Mouse (Mus musculus) midbrain, postnatal 0 days (tissue): ENCODE results near the gene Tex48. TPM values are rescaled to one million over a fixed set of nuclear protein-coding genes. Genes with fewer than 3 reads are reported as not detected.

ENCODE experiments used
- ATAC-seq: fragments of 200-750 bp; cut with Nextera tagmentation; 2 replicates; pipeline ENCODE4 v1.8.0; 2017; ENCODE audit warnings: moderate number of reproducible peaks, mild to moderate bottlenecking, moderate TSS enrichment, moderate library complexity; ENCODE audit not compliant: low FRiP score
- DNase-seq: peaks from one replicate; pipeline ENCODE4 v3.0.0-alpha.2; 2015; ENCODE audit warnings: low spot score
- H3K27ac ChIP-seq: fragments of 300-500 bp; sonication (generic); 2 replicates; pipeline ENCODE4 v1.5.1; 2014; ENCODE audit warnings: low read depth, mild to moderate bottlenecking, low read length, mixed read lengths
- H3K27me3 ChIP-seq: fragments of 300-500 bp; sonication (generic); 2 replicates; pipeline ENCODE4 v1.6.1; 2014; ENCODE audit warnings: low read length, control low read depth, mixed read lengths; ENCODE audit not compliant: insufficient read depth
- H3K36me3 ChIP-seq: fragments of 300-500 bp; sonication (generic); 2 replicates; pipeline ENCODE4 v1.6.1; 2014; ENCODE audit warnings: low read length, control low read depth, mixed read lengths; ENCODE audit not compliant: insufficient read depth
- H3K4me1 ChIP-seq: fragments of 300-500 bp; sonication (generic); 2 replicates; pipeline ENCODE4 v1.6.1; 2014; ENCODE audit warnings: mild to moderate bottlenecking, control low read depth, antibody characterized with exemption, low read length, mixed read lengths; ENCODE audit not compliant: insufficient read depth
- H3K4me2 ChIP-seq: fragments of 300-500 bp; sonication (generic); 2 replicates; pipeline ENCODE4 v1.6.1; 2014; ENCODE audit warnings: low read depth, mild to moderate bottlenecking, low read length, mixed read lengths; ENCODE audit not compliant: poor library complexity, severe bottlenecking
- H3K4me3 ChIP-seq: fragments of 300-500 bp; sonication (generic); 2 replicates; pipeline ENCODE4 v1.5.1; 2014; ENCODE audit warnings: low read depth, mild to moderate bottlenecking, low read length, moderate library complexity
- H3K9ac ChIP-seq: fragments of 300-500 bp; sonication (generic); replicated peaks from 2 replicates; pipeline ENCODE4 v1.6.1; 2014; ENCODE audit warnings: mild to moderate bottlenecking, low read length, moderate library complexity, mixed read lengths; ENCODE audit not compliant: poor library complexity, severe bottlenecking
- H3K9me3 ChIP-seq: fragments of 300-500 bp; sonication (generic); 2 replicates; pipeline ENCODE4 v1.6.1; 2016; ENCODE audit warnings: low read length, control low read depth
- CTCF ChIP-seq: IDR thresholded peaks from 2 replicates; pipeline ENCODE4 v1.5.1; 2016; ENCODE audit warnings: antibody characterized with exemption, mild to moderate bottlenecking
- WGBS: fragments of 180-500 bp; shearing (Covaris S2); extraction: QIAGEN DNeasy Blood & Tissue Kit; methylation state at CpG from one replicate; pipeline ENCODE4 v1.1.7; 2014; 5-methylcytosine and 5-hydroxymethylcytosine counted together
- polyA plus RNA-seq: library from polyadenylated mRNA; unstranded; fragments of >200 nt; fragmentation: Nextera tagmentation; extraction: Ambion mirVana; gene quantifications from 2 replicates; pipeline ENCODE4 v1.2.1, GENCODE M21; 2015
- total RNA-seq: library from RNA; depleted of rRNA; stranded (reverse); fragments of >200 nt; gene quantifications from 2 replicates; pipeline ENCODE4 v1.2.3, GENCODE M21; 2014

Tex48 gene
- total and polyA plus RNA-seq, 2 experiments from 2014 or later = not detected

DNA sequence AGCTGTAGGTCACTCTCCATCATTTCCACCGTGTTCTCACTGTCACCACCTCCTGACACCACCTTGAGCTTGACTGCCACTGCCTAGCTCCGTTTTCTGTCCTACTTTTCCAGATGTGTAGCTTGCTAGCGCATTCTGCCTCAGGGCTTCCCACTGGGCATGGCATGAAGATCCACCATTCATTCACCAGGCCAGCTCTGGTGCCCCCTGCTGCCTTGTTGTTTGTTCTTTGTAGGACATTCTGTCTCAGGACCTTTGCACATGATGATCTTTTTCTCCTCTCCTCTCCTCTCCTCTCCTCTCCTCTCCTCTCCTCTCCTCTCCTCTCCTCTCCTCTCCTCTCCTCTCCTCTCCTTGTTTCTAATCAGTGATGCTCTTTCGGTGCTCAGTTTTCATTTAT is 59.5 kb downstream of the Tex48 start:
- Histone ChIP-seq H3K9me3 (no peaks in the 10 kb centered on the region), H3K4me1 (0 out of 2 replicates have a peak, but pooled peaks cover 7% of the 10 kb centered on the region), H3K4me2 (no peak overlapping the region), H3K9ac (no peak overlapping the region), H3K36me3 (no peaks in the 10 kb centered on the region), H3K27ac (no peak overlapping the region), H3K27me3 (no peaks in the 10 kb centered on the region), H3K4me3 (no peak overlapping the region)
- TF ChIP-seq CTCF = no peak
- ATAC-seq (no peak), DNase-seq (no peak)
- 84% methylated on average over 4 of the region's 4 CpGs for WGBS

DNA sequence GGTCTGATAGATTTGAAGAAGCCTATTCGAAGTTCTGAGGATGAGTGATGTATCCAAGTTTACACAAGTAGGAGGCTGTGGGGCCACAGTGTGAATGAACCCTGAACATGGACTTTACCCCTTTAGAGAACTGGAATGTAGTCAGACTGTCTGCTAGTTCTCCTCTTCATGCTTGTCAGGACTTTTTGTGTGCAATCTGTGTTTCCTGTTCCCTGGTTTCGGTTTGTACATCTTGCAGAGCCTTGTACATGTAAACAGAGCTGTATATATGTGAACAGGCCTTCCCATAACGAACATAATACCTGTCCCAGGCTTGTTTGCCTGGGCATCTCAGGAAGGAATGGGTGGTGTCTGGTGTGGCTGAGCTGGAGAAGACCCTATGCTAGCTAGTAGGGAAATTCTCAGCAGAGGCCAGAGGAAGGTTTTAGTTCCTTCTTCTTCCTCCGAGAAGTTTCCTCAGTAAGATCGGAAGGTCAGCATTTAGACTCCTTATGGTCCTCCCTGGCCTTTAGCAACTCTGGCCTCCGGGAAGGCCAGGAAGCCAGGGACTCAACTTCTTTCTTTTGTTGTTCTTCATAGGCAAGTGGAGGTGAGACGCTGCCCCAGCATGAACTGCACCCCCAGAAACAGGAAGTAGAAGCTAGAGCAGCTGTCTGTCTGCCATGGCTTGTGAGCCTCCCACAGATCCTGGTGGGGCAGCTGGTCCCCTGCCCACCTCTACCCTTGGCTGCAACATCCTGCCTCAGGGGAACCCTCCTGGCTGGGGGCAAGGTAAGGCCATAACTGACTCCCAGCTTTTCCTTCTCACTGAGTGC is 60.2 kb downstream of the Tex48 start:
- WGBS = 83% methylated on average over 7 of the region's 7 CpGs
- Histone ChIP-seq H3K27me3 (no peaks in the 10 kb centered on the region), H3K4me2 (no peak overlapping the region), H3K4me3 (no peak overlapping the region), H3K4me1 (0 out of 2 replicates have a peak, but pooled peaks cover 7% of the 10 kb centered on the region), H3K36me3 (no peaks in the 10 kb centered on the region), H3K27ac (no peak overlapping the region), H3K9ac (no peak overlapping the region), H3K9me3 (no peaks in the 10 kb centered on the region)
- no peak for TF ChIP-seq CTCF
- ATAC-seq (no peak), DNase-seq (no peak)

DNA sequence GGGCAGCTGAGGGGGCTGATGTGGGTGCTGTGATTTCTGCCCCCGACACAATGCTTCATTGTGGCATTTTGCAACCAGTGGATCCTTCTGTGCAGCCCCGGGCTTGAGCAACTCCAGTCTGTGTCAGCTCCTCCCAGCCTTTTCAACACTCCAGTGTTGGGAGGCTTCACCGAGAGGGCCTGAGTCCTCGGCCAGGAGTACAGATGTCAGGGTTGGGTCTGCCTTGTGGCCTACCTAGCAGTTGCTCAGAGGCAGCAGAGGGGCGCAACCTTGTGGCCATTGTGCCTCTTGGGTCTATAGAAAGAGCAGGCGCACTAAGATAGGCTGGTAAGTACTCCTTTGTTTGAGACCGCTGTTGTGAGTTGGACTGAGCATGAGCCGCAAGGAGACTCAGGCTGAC is 62.1 kb downstream of the Tex48 start:
- Histone ChIP-seq H3K4me3 (no peak overlapping the region), H3K4me1 (0 out of 2 replicates have a peak, but pooled peaks cover 7% of the 10 kb centered on the region), H3K27ac (no peak overlapping the region), H3K9me3 (no peaks in the 10 kb centered on the region), H3K36me3 (no peaks in the 10 kb centered on the region), H3K9ac (no peak overlapping the region), H3K27me3 (no peaks in the 10 kb centered on the region), H3K4me2 (no peak overlapping the region)
- no peak for DNase-seq
- ATAC-seq = no peak
- WGBS = 58% methylated on average over 8 of the region's 8 CpGs
- TF ChIP-seq CTCF = no peak

DNA sequence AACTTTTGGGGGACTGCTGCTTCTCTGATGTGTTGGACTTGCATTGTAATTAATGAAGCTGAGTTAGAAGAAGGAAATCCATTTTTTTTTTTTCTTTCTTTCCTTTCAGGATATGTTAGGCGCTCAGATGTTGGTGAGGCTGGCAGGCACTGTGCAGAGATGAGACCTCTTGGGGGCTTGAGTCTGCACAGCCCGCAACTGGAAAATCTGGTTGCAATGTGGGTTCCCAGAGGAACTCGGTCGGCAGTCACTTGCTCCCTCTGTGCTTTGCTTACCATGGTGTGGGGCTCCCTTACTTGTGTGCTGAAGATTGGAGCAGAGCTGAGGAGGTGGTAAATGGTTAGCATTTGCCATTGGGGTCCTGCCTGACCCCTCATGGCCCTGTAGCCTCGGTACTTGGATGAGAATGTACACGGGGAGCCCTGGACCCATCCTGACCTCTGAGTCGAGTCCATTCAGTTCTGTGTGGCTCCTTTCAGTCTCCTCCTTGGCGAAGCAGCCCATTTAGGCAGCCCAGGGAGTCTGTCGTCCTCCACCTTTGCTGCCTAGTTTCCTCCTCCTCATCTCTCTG is 63.0 kb downstream of the Tex48 start:
- Histone ChIP-seq H3K4me1 (0 out of 2 replicates have a peak, but pooled peaks cover 7% of the 10 kb centered on the region), H3K36me3 (no peaks in the 10 kb centered on the region), H3K4me2 (peak overlapping the region; percentile 94), H3K27me3 (no peaks in the 10 kb centered on the region), H3K9me3 (no peaks in the 10 kb centered on the region), H3K27ac (no peak overlapping the region), H3K9ac (peak overlapping the region; percentile 69), H3K4me3 (peak overlapping the region; percentile 61)
- no peak for TF ChIP-seq CTCF
- ATAC-seq = no peak
- DNase-seq = no peak
- 36% methylated on average over 9 of the region's 9 CpGs for WGBS

DNA sequence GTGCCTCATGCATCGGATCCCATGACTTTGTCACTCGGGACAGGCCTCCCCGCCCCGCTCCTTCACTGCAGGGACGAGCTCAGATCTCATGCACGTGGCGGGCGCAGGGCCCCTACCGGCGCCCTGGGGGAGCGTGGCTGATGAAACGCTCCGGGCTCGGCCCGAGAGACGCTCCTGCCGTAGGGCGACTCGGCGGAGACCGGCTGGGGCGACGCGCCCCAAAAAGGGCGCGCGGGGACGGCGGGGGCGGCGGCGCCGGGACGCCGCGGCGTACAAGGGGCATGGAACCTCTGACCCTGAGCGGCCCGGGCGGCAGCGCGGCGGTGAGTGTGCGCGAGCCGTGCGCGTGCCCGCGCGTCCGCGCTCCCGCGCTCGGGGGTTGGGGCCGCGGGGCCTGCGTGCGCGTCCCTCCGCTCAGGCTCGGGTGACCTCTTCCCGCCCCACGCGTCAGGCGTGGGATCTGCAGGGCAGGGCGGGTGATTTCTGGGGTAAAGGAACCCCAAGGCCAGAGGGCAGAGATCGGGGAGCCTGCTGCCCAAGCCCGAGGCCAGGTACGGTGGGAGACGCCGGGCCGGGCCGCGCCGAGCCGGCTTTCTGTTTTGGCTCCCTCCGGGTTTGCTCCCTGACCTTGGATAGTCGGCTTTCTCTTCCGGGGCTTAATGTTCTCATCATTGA is 63.7 kb downstream of the Tex48 start, which contains the start of gene Tmem268:
Gene Tmem268, plus strand, starts transcription at position 375 of the 675 bp plus-strand sequence.
- Histone ChIP-seq H3K36me3 (no peaks in the 10 kb centered on the region), H3K27me3 (no peaks in the 10 kb centered on the region), H3K4me2 (peak within 1 kb of the TSS; percentile 94), H3K4me3 (peak within 1 kb of the TSS; percentile 61), H3K4me1 (0 out of 2 replicates have a peak, but pooled peaks cover 7% of the 10 kb centered on the region), H3K9me3 (no peaks in the 10 kb centered on the region), H3K9ac (peak within 1 kb of the TSS; percentile 69), H3K27ac (peak within 1 kb of the TSS; percentile 26; the same call in 1 of the 2 replicates)
- DNase-seq = peak; percentile 54
- TF ChIP-seq CTCF = peak; percentile 37
- peak; percentile 87 for ATAC-seq
- WGBS = under 1% methylated on average over 66 of the region's 81 CpGs
